Mouse (Mus musculus) lung, postnatal 14 days (tissue): Measurements from ENCODE around the gene Tceal3.
"Not testable (repeated sequence)": the region's sequence is repeated elsewhere in the genome, so short reads cannot be mapped to it uniquely, and the experiment has no call there.

Source experiments
- DNase-seq: peaks from one replicate; pipeline ENCODE4 v3.0.0; 2021

Gene Tceal3

GRCm38 (mm10) chrX:136708168-136708681, 117.6 kb downstream of the Tceal3 start:
- peak; percentile 35 for DNase-seq

GRCm38 (mm10) chrX:136708782-136709181, 118.1 kb downstream of the Tceal3 start:
- DNase-seq, result peak; percentile 1

- not testable (repeated sequence) for DNase-seq
Observed at GRCm38 (mm10) chrX:136714742-136715474, 124.3 kb downstream of the Tceal3 start.
